Mouse (Mus musculus): Measurements from ENCODE around the gene Dmrt3.

Gene Dmrt3

GRCm38 (mm10) chr19:25622291-25623251 is 12.5 kb downstream of the Dmrt3 start:
- DNase-seq (ENCODE audit: extremely low spot score, low spot score) = peak; percentile 85

DNA sequence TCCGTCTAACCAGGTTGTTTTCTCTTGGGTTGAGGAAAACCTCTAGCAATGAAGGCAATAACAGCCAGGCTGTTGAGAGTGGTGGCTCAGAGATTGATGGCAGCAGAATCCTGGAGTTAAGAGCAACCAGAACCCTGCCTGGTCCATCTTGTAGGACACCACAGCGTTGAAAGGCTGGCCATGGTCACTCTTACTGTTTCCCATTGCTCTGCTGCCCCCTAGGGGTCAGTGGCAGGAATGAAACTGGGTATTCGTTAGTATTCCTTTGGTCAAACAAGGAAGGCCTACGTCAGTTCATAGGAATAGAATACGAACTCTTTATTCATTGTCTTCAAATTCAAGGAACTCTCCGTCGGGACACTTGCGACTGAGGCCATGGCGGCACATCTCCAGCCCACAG is 18.4 kb downstream of the Dmrt3 start:
- DNase-seq (ENCODE audit: extremely low spot score, low spot score) = peak; percentile 74

- no peak for DNase-seq (ENCODE audit: extremely low spot score, low spot score)
Measured at GRCm38 (mm10) chr19:25635119-25635518, 25.0 kb downstream of the Dmrt3 start.

DNA sequence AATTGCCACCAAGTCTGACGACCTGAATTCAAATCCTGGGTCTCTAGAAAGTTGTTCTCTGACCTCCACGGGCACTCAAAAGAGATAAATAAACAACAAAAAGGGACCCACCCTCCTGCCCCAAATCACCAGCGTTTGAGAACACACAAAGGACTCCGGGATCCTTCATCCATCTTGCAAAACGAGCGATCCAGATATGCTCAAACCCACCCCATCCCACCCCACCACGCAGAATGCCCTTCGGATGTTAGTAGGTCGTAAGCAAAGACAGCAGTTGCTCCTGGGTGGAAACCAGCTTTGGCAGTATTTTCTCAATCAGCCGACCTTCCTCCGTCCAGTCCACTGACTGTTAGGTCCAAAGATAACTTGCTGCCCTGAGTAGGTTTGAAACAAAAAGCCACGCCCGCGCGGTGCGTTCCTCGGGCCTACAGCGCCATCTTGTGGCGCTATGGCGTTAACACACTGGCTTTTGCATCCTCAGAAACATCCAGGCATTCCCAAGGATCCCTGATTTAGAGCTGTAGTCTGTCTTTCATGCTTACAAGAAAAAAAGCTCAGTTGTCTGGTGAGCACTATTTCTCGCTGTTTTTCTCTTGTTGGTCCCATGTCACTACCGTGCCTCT is 25.6 kb downstream of the Dmrt3 start:
- peak; percentile 84 for DNase-seq (ENCODE audit: extremely low spot score, low spot score)

- DNase-seq (ENCODE audit: extremely low spot score, low spot score) = no peak
Measured at GRCm38 (mm10) chr19:25638766-25639361, 28.8 kb downstream of the Dmrt3 start.

DNA sequence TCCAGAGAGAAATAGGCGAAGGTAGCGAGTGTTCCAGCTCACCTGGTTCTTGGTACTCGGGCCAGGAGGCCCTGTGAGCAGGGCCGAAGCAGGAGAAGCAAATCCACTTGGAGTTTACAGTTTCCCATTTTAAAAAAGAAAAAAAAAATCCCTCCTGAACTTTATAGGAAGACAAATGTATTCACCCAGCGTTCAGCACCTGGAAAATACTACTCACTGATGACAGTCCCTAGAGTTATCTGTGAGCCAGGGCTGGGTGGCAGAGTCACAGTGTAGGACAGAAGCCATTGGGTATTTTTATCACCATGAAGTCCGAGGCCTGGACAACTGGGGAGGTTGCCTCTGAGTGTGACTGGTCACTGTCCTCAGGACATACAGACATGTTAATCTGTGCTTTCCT is 31.7 kb downstream of the Dmrt3 start:
- no peak for DNase-seq (ENCODE audit: extremely low spot score, low spot score)

- DNase-seq (ENCODE audit: extremely low spot score, low spot score) = no peak
Measured at GRCm38 (mm10) chr19:25647136-25647535, 37.0 kb downstream of the Dmrt3 start.

DNA sequence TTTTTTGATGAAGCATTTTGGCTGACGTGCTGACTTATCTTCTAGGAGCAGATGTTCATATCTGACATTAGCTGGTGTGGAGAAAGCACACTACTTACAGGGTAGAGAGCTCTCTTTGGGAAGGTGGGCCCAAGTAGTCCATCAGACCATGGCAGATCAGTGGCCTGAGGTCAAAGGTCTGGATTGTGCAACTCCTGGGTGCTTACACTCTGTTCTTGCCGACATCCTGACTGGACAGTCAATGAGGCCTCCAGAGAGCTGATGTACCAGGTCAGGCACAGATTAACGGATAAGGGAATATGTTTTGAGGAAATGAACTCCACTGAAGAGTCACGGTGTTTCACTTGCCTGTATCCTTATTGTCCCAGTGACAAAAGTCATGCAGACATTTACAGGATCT is 38.6 kb downstream of the Dmrt3 start:
- no peak for DNase-seq (ENCODE audit: extremely low spot score, low spot score)

DNA sequence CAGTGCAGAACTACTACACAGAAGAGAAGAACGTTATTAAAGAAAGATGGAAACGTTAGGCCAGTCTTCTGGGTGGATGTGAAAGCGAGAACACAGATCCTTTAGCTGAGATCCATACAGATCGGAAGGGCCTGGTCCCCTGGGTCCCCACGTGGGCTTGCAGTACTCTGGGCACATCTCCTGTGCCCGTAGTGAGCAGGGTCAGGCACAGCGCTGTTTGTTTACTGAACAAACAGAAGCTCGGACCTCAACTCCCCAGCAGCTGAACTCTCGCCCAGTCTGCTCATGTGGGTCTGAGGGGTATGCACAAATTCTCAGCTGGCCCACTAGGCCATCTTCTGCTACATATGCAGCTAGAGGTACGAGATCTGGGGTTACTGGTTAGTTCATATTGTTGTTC is 40.4 kb downstream of the Dmrt3 start:
- no peak for DNase-seq (ENCODE audit: extremely low spot score, low spot score)

GRCm38 (mm10) chr19:25652560-25652959 is 42.5 kb downstream of the Dmrt3 start:
- no peak for DNase-seq (ENCODE audit: extremely low spot score, low spot score)

- DNase-seq (ENCODE audit: extremely low spot score, low spot score) = peak; percentile 32
Measured at GRCm38 (mm10) chr19:25654034-25654749, 44.1 kb downstream of the Dmrt3 start.

DNA sequence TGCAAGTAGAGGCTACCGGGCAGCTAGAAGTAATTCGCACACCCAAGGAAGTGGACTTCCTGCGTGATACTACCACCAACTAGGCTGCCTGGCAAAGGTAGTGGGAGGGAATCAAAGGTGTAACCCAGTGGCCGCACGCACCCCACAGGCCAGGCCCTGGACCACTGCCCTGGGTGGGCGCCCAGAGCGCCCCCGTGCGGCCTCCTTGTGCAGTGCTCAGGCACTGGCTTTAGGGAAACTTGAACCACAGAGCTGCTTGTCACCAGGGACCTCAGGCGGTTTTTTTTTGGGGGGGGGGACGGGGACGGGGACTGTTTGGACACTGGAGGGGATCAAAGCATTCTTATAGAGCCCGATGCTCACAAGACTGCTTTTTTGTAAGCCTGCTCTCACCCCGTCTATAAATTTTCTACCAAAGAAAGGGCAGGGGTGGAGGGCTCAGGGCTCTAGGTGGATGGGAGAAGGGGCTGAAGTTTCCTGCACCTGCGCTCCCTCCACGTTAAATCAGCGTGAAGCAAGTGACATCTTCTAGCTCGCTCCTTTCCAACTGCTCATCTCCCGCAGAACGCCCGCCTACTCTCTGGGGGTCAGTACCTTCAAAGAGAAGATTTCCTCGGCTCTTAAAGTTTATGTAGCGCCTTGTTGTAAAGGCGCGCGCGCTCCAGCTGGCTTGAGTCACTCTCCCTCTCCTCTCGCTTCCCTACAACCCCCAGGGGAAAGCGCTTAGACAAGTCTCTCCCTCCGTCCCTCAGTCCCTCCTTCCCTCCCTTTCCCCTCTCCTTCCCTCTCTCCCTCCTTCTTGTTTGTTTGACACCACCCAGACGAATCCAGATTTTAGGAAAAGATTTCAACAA is 55.6 kb downstream of the Dmrt3 start:
- peak; percentile 61 for DNase-seq (ENCODE audit: extremely low spot score, low spot score)

GRCm38 (mm10) chr19:25667836-25668235 is 57.7 kb downstream of the Dmrt3 start:
- no peak for DNase-seq (ENCODE audit: extremely low spot score, low spot score)

DNA sequence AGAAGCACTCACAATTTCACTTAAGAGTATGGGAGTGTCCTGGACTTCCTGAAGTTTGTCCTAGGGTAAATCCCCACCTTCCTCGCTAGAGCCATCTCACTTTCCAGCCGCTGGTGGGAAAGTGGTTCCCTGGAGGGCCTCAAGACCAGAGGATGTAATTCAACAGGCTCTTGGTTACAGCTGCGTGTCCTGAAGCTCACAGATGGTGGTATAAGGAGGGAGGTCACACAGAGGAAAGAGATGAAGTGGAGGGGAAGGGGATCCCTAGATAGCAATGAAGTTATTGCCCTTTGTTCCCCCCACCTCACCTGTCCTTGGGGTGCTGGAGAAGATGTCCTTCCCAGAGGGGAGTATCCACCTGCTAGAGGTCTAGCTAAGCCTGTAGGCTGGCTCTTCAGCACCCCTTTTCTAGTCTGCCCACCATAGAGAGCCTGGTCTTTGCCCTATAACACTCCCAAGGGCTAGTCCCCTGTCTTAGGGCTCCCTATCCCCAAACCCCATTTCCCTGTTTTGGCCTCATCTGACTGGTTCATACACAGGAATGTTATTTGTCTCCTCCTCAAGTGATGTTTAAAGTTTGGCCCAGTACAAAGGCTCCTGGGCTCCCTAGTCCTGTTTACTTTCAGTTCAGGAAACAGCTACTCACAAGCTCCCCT is 59.6 kb downstream of the Dmrt3 start:
- peak; percentile 28 for DNase-seq (ENCODE audit: extremely low spot score, low spot score)

DNA sequence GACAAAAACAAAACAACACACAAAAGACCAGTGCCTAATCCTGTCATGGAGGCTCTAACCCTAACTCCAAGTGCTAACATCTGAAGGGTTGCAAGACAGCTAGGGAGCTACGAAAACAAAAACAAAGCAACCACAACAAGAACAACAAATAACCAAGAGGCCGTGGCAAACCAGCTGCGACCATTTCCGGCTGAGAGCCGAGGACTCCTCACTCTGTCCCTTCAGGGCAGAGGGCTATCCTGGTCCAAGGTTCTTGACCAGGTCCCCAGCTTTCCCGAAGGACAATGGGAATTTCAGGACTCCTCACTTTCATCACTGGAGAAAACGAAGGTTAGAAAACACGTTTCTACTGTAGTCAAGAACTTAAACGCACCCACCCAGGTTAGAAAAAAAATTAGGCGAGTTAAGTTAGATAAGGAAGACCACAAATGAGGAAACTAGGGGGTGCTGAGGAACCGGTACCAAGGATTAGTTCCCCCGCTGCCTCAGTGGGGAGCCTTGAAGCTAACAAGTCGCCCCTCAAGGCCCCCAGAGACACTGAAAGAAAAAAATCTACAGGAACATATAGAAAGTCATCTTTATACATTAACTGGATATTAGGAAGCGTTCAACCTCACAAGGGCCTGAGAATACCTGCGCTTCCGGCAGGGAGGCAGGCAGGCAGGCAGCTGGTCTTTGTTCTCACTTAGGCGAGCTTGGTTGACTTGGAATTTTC is 60.6 kb downstream of the Dmrt3 start:
- peak; percentile 43 for DNase-seq (ENCODE audit: extremely low spot score, low spot score)

DNA sequence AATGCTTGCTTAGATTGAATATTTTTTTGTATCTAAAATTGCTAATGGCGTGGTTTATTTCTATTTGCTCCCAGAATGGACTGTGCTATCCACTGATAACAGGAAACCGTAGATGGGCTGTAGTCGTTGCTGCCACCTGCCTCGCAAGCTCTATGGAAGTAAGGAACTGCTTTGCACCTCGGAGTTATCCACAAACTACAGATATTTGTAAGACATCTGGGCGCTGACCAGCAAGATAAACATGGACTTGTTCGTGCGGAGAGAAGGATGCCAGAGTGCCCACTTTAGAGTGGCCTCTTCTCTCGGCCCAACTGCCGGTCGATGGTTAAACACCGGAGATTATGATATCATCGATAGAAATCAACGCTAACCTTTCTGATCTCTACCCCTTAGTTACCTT is 61.6 kb downstream of the Dmrt3 start:
- DNase-seq (ENCODE audit: extremely low spot score, low spot score) = no peak

- peak; percentile 90 for DNase-seq (ENCODE audit: extremely low spot score, low spot score)
Measured at GRCm38 (mm10) chr19:25672101-25672950, 62.2 kb downstream of the Dmrt3 start, which contains the start of gene Dmrt2. Dmrt2 (plus strand) TSS chr19:25672411.
